Mouse (Mus musculus) stomach, postnatal 0 days (tissue): ENCODE measurements around the gene Slc9b1.

Experiments used
- CTCF ChIP-seq: IDR thresholded peaks from 2 replicates; pipeline ENCODE4 v1.5.1; 2016; ENCODE audit warnings: antibody characterized with exemption, low read depth, mild to moderate bottlenecking, moderate library complexity
- EP300 ChIP-seq: optimal IDR thresholded peaks from 2 replicates; pipeline ENCODE3; 2016; ENCODE audit warnings: antibody characterized with exemption

GRCm38 (mm10) chr3:135304060-135304459 lies 43.8 kb upstream of the Slc9b1 start:
- no peak for TF ChIP-seq CTCF
- no peak for TF ChIP-seq EP300
